In genomic region chr5:35896556-35896955, GRCm38 (mm10) we compare ENCODE assay signal across 18 mouse cellular contexts. TPM values are rescaled to one million over a fixed set of nuclear protein-coding genes. Genes with fewer than 3 reads are reported as not detected.
DNase-seq lines count a peak whose midpoint lies in the region; ATAC-seq and TF ChIP-seq lines count a peak whose summit lies in the region.
"Had no signal": no experiment of that assay in that cellular context is flagged by ENCODE, and none has a peak within 500 bp of the region (broad histone marks: within the 10 kb centered on the region; RNA-seq: fewer than 3 reads in every experiment).

No protein-coding gene starts in this region.

- peak overlapping the region; percentile 40; the same call in 1 of the 2 replicates for H3K9ac ChIP-seq in heart, embryonic 13.5 days
- H3K9ac ChIP-seq in midbrain, embryonic 14.5 days (replicated peaks; ENCODE audit: low read length), result no peak overlapping the region; the same call in 1 of the 2 replicates
- no peak overlapping the region for H3K9ac ChIP-seq in forebrain, postnatal 0 days
- H3K9ac ChIP-seq in neural tube, embryonic 14.5 days (replicated peaks; ENCODE audit: low read depth, low read length), result no peak overlapping the region
- H3K9ac ChIP-seq: embryonic facial prominence, embryonic 13.5 days; limb, embryonic 15.5 days; liver, postnatal 0 days had no signal

- H3K27ac ChIP-seq in heart, embryonic 13.5 days (replicated peaks), result peak overlapping the region; percentile 32; the same call in 1 of the 2 replicates
- H3K27ac ChIP-seq in midbrain, embryonic 14.5 days (replicated peaks; ENCODE audit: low read depth, low read length), result no peak overlapping the region
- H3K27ac ChIP-seq in midbrain, embryonic 10.5 days (replicated peaks), result no peak overlapping the region
- no peak overlapping the region for H3K27ac ChIP-seq in forebrain, postnatal 0 days (ENCODE audit: low read depth, low read length)
- peak overlapping the region; percentile 0; the same call in 1 of the 2 replicates for H3K27ac ChIP-seq in neural tube, embryonic 14.5 days (ENCODE audit: low read depth, low read length)
- H3K27ac ChIP-seq: embryonic facial prominence, embryonic 13.5 days; limb, embryonic 15.5 days had no signal

- 0 out of 2 replicates have a peak overlapping the region, but pooled peaks have one; percentile 6 for H3K4me3 ChIP-seq in heart, embryonic 13.5 days
- H3K4me3 ChIP-seq in midbrain, embryonic 14.5 days (replicated peaks; ENCODE audit: low read depth, low read length), result no peak overlapping the region
- H3K4me3 ChIP-seq in midbrain, embryonic 10.5 days, result no peak overlapping the region
- H3K4me3 ChIP-seq in forebrain, postnatal 0 days (ENCODE audit: low read depth, low read length), result no peak overlapping the region
- H3K4me3 ChIP-seq in neural tube, embryonic 14.5 days (ENCODE audit: low read depth, low read length), result no peak overlapping the region
- H3K4me3 ChIP-seq: embryonic facial prominence, embryonic 13.5 days; heart, adult 2 months; limb, embryonic 15.5 days had no signal

- peaks cover 76% of the 10 kb centered on the region for H3K4me1 ChIP-seq in heart, embryonic 13.5 days
- peaks cover 54% of the 10 kb centered on the region for H3K4me1 ChIP-seq in midbrain, embryonic 14.5 days (ENCODE audit: control insufficient read depth, insufficient read depth, low read length)
- peaks cover 71% of the 10 kb centered on the region for H3K4me1 ChIP-seq in midbrain, embryonic 10.5 days
- peaks cover 20% of the 10 kb centered on the region for H3K4me1 ChIP-seq in forebrain, postnatal 0 days (ENCODE audit: insufficient read depth)
- H3K4me1 ChIP-seq in neural tube, embryonic 14.5 days (ENCODE audit: control insufficient read depth, insufficient read depth, low read length), result peaks cover 44% of the 10 kb centered on the region

- no peaks in the 10 kb centered on the region for H3K36me3 ChIP-seq in heart, embryonic 13.5 days
- H3K36me3 ChIP-seq in midbrain, embryonic 14.5 days (ENCODE audit: control insufficient read depth, insufficient read depth, low read length), result no peaks in the 10 kb centered on the region
- H3K36me3 ChIP-seq in midbrain, embryonic 10.5 days, result no peaks in the 10 kb centered on the region
- H3K36me3 ChIP-seq in forebrain, postnatal 0 days (ENCODE audit: insufficient read depth), result no peaks in the 10 kb centered on the region
- H3K36me3 ChIP-seq in neural tube, embryonic 14.5 days (ENCODE audit: control insufficient read depth, insufficient read depth, low read length), result no peaks in the 10 kb centered on the region
- H3K36me3 ChIP-seq: limb, embryonic 15.5 days had no signal

- 72% methylated on average over 4 of the region's 4 CpGs for WGBS in heart, embryonic 13.5 days
- 66% methylated on average over 4 of the region's 4 CpGs for WGBS in midbrain, embryonic 14.5 days
- WGBS in midbrain, embryonic 10.5 days, result 92% methylated on average over 4 of the region's 4 CpGs
- 48% methylated on average over 4 of the region's 4 CpGs for WGBS in forebrain, postnatal 0 days
- WGBS in neural tube, embryonic 14.5 days, result 63% methylated on average over 4 of the region's 4 CpGs

- H3K27me3 ChIP-seq in heart, embryonic 13.5 days (replicated peaks), result 0 out of 2 replicates have a peak, but pooled peaks cover 9% of the 10 kb centered on the region
- no peaks in the 10 kb centered on the region for H3K27me3 ChIP-seq in midbrain, embryonic 14.5 days (ENCODE audit: control insufficient read depth, insufficient read depth, low read length)
- peaks cover 30% of the 10 kb centered on the region for H3K27me3 ChIP-seq in midbrain, embryonic 10.5 days (ENCODE audit: low read depth, poor library complexity, severe bottlenecking)
- H3K27me3 ChIP-seq in forebrain, postnatal 0 days (ENCODE audit: insufficient read depth, low read length), result no peaks in the 10 kb centered on the region
- peaks cover 5% of the 10 kb centered on the region; the same call in 1 of the 2 replicates for H3K27me3 ChIP-seq in neural tube, embryonic 14.5 days (ENCODE audit: control insufficient read depth, insufficient read depth, low read length)

- ATAC-seq in heart, embryonic 13.5 days (ENCODE audit: extremely low read depth, insufficient number of reproducible peaks, low FRiP score, low TSS enrichment), result no peak
- no peak for ATAC-seq in midbrain, embryonic 14.5 days (ENCODE audit: low FRiP score, low TSS enrichment)
- no peak for ATAC-seq in forebrain, postnatal 0 days
- no peak for ATAC-seq in neural tube, embryonic 14.5 days (ENCODE audit: low read depth)
- ATAC-seq: liver, postnatal 0 days had no signal

- no peaks in the 10 kb centered on the region for H3K9me3 ChIP-seq in heart, embryonic 13.5 days
- H3K9me3 ChIP-seq in midbrain, embryonic 14.5 days (ENCODE audit: control insufficient read depth, low read length), result no peaks in the 10 kb centered on the region
- no peaks in the 10 kb centered on the region for H3K9me3 ChIP-seq in midbrain, embryonic 10.5 days (replicated peaks)
- H3K9me3 ChIP-seq in forebrain, postnatal 0 days (ENCODE audit: low read length), result no peaks in the 10 kb centered on the region
- H3K9me3 ChIP-seq in neural tube, embryonic 14.5 days (ENCODE audit: control insufficient read depth, low read length), result no peaks in the 10 kb centered on the region
- H3K9me3 ChIP-seq: embryonic facial prominence, embryonic 13.5 days; limb, embryonic 15.5 days had no signal

- no peak for TF ChIP-seq CTCF in forebrain, postnatal 0 days (IDR thresholded peaks at IDR 0.05; ENCODE audit: low read depth)

- DNase-seq in heart, postnatal 25 days (ENCODE audit: low spot score), result no peak
- DNase-seq in midbrain, embryonic 14.5 days, result no peak
- no peak for DNase-seq in midbrain, embryonic 10.5 days (ENCODE audit: low spot score)
- DNase-seq in forebrain, postnatal 0 days, result peak; percentile 55
- DNase-seq in layer of hippocampus, postnatal 25 days (ENCODE audit: extremely low spot score in 1 of 2, low spot score in 1 of 2), result no peak
- no peak for DNase-seq in gastrocnemius, postnatal 14 days
- DNase-seq: cerebellum, adult 8-10 months; heart, adult 2 months; kidney, adult 18-20 months; kidney, postnatal 25 days; liver, postnatal 0 days; lung, postnatal 36 days; right cerebral cortex, postnatal 4 days; thymus, postnatal 25 days had no signal

- H3K4me2 ChIP-seq in heart, embryonic 13.5 days, result peak overlapping the region; percentile 90
- H3K4me2 ChIP-seq in midbrain, embryonic 14.5 days (ENCODE audit: low read length), result peak overlapping the region; percentile 90
- H3K4me2 ChIP-seq in forebrain, postnatal 0 days (ENCODE audit: low read depth), result peak overlapping the region; percentile 13
- peak overlapping the region; percentile 84; the same call in 1 of the 2 replicates for H3K4me2 ChIP-seq in neural tube, embryonic 14.5 days (ENCODE audit: low read depth, low read length)
- H3K4me2 ChIP-seq: embryonic facial prominence, embryonic 13.5 days; limb, embryonic 15.5 days had no signal

- intact Hi-C loops in heart, postnatal 25 days (cut with DNase I), result no loop called here
- intact Hi-C loops in gastrocnemius, postnatal 14 days (cut with DNase I; ENCODE audit: low total_unique reads), result no loop called here

RNA-seq across cellular contexts. Expression of gene Afap1, which starts 3.4 kb away (rescaled TPM):
- 24.9 and 26.9 TPM in 2 replicates for polyA plus RNA-seq in heart, embryonic 13.5 days (2015; fragmentation: Nextera tagmentation; extraction: Ambion mirVana)
- total RNA-seq in heart, postnatal 25 days (2021), result 10 to 100 TPM; 22.8 to 23.9 TPM
- 64.6 and 81.8 TPM in 2 replicates for polyA plus RNA-seq in midbrain, embryonic 14.5 days (2014; fragmentation: Nextera tagmentation; extraction: Ambion mirVana)
- 21.6 and 34.3 TPM in 2 replicates for polyA plus RNA-seq in midbrain, embryonic 10.5 days (2016; fragmentation: Nextera tagmentation; extraction: Ambion mirVana)
- total RNA-seq in forebrain, postnatal 0 days (2014; rRNA removed), result 44.2 and 48.2 TPM in 2 replicates
- polyA plus RNA-seq in forebrain, postnatal 0 days (2015; fragmentation: Nextera tagmentation; extraction: Ambion mirVana), result 45.6 and 49.3 TPM in 2 replicates
- 73.7 and 74.1 TPM in 2 replicates for polyA plus RNA-seq in neural tube, embryonic 14.5 days (2014; fragmentation: Nextera tagmentation; extraction: Ambion mirVana)
- 10 to 100 TPM; 24.4 to 39.0 TPM for total RNA-seq in layer of hippocampus, postnatal 25 days (2021)
- total RNA-seq in gastrocnemius, postnatal 14 days (2021), result 10 to 100 TPM; 11.0 to 14.5 TPM

Comparison
In these comparisons a context has a peak if more than half of its experiments do, and no peak if none do; other contexts are left out.
1. H3K27ac ChIP-seq: peak in heart, embryonic 13.5 days (single experiment) and neural tube, embryonic 14.5 days (single experiment); none in midbrain, embryonic 14.5 days (single experiment), midbrain, embryonic 10.5 days (single experiment) and forebrain, postnatal 0 days (single experiment).
2. H3K4me2 ChIP-seq: peak in every context shown above with its lines; median percentile 90 in heart, embryonic 13.5 days; 90 in midbrain, embryonic 14.5 days; 84 in neural tube, embryonic 14.5 days; 13 in forebrain, postnatal 0 days.